Mouse (Mus musculus) small intestine, adult 2 months (tissue): ENCODE results near the gene Eif4b.

ENCODE experiments used
- CTCF ChIP-seq: fragments of 200-500 bp; IDR thresholded peaks from 2 replicates; pipeline ENCODE4 v1.5.1; 2012; ENCODE audit warnings: low read depth, mild to moderate bottlenecking, control low read depth, inconsistent platforms, low read length, moderate library complexity, mixed read lengths; ENCODE audit not compliant: insufficient replicate concordance, insufficient read length; ENCODE audit errors: extremely low read depth
- POLR2A ChIP-seq: fragments of 200-500 bp; IDR thresholded peaks from 2 replicates; pipeline ENCODE4 v1.6.1; 2012; ENCODE audit warnings: low read depth, mild to moderate bottlenecking, control low read depth, inconsistent platforms, low read length, moderate library complexity

DNA sequence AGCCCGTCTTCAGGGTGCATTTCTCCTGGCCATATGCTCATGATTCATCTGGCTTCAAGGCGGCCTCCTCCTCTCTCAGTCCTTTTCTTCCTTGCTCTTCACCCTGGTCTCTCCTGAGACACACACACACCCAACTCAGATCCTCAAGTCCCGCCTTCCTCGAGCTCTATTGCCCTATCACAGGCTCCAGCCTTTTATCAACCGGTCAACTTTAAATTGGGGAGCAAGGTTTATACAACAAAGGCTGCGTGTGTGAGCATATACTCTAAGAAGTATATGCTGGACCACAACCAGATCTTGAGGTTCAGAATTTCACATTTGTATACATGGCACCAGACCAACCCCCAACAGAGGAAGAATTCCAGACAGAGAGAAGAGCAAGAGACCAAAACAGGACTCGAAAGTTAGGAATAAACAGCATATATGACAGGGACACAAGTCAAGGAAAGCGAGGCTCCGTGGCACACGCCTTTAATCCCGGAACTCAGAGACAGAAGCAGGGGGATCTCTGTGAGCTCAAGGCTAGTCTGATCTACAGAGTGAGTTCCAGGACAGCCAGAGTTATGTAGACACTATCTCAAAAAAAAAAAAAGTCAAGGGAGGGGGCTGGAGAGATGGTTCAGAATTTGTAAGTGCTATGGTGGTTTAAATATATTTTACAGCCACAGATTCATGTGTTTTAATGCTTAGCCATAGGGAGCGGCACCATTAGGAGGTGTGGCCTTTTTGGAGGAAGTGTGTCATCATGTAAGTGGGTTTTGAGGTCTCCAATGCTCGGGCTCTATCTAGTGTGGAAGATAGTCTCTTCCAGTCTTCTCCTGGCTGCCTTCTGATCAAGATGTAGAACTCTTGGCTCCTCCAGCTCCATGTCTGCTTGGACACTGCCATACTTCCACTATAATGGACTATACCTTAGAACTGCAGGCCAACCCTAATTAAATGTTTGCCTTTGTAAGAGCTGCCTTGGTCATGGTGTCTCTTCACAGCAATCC, 2.8 kb upstream of the Eif4b start:
- TF ChIP-seq CTCF (no peak), POLR2A (no peak; the same call in 1 of the 2 replicates)
